ENCODE assay signal across 13 mouse cellular contexts in the genomic region with DNA sequence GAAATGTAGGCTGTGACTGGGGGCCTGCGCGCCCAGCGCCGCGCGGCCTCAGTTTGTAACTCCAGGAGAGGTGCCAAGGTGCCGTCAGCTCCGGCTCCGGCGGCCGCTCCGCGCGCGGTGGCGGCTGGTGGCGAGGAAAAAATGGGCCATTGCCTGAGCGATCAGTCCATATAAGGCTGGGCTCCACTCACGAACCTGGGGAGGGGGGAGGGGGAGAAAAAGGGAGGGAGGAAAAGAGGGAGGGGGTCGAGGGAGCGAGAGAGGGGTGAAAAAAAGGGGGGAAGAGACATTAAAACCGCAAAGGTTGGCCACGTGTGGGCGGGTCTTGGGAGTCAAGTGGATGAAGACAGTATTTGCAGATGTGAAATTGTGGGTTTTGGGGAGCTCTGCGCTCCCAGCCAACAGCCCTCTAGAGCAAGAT. TPM values are rescaled to one million over a fixed set of nuclear protein-coding genes. Genes with fewer than 3 reads are reported as not detected.
DNase-seq lines count a peak whose midpoint lies in the region; ATAC-seq and TF ChIP-seq lines count a peak whose summit lies in the region.
"Had no signal": no experiment of that assay in that cellular context is flagged by ENCODE, and none has a peak within 500 bp of the region (broad histone marks: within the 10 kb centered on the region; RNA-seq: fewer than 3 reads in every experiment).

No protein-coding gene starts in this region.

- WGBS in heart, postnatal 0 days, result 0% methylated on average over 23 of the region's 25 CpGs
- WGBS in hindbrain, embryonic 11.5 days, result under 1% methylated on average over 25 of the region's 25 CpGs
- under 1% methylated on average over 25 of the region's 25 CpGs for WGBS in midbrain, embryonic 15.5 days
- WGBS in kidney, adult 2 months, result 4% methylated on average over 25 of the region's 25 CpGs

- H3K9me3 ChIP-seq in heart, postnatal 0 days (replicated peaks; ENCODE audit: control insufficient read depth, low read length), result no peaks in the 10 kb centered on the region
- no peaks in the 10 kb centered on the region for H3K9me3 ChIP-seq in hindbrain, embryonic 11.5 days (ENCODE audit: control insufficient read depth, low read length)
- H3K9me3 ChIP-seq in midbrain, embryonic 15.5 days, result no peaks in the 10 kb centered on the region
- H3K9me3 ChIP-seq: embryonic facial prominence, embryonic 12.5 days had no signal

- no peak for DNase-seq in heart, postnatal 0 days (ENCODE audit: low spot score)
- no peak for DNase-seq in heart, postnatal 25 days (ENCODE audit: low spot score)
- peak; percentile 49 for DNase-seq in brain, adult 2 months (ENCODE audit: low read depth, low spot score)
- DNase-seq in hindbrain, embryonic 11.5 days (ENCODE audit: low spot score), result peak; percentile 62
- no peak for DNase-seq in kidney, adult 2 months
- no peak for DNase-seq in ovary, postnatal 10 days (ENCODE audit: low spot score)
- no peak for DNase-seq in cerebellum, postnatal 36 days

- H3K36me3 ChIP-seq in heart, postnatal 0 days (replicated peaks; ENCODE audit: control insufficient read depth, insufficient read depth, low read length), result no peaks in the 10 kb centered on the region
- no peaks in the 10 kb centered on the region for H3K36me3 ChIP-seq in hindbrain, embryonic 11.5 days (ENCODE audit: control insufficient read depth, insufficient read depth, low read length)
- H3K36me3 ChIP-seq in midbrain, embryonic 15.5 days (replicated peaks), result no peaks in the 10 kb centered on the region
- no peaks in the 10 kb centered on the region for H3K36me3 ChIP-seq in kidney, adult 2 months (ENCODE audit: control insufficient read depth, insufficient read depth, low read length)
- H3K36me3 ChIP-seq: embryonic facial prominence, embryonic 12.5 days had no signal

- H3K4me1 ChIP-seq in heart, postnatal 0 days (ENCODE audit: control insufficient read depth, insufficient read depth), result 0 out of 2 replicates have a peak, but pooled peaks cover 6% of the 10 kb centered on the region
- H3K4me1 ChIP-seq in hindbrain, embryonic 11.5 days (replicated peaks; ENCODE audit: control insufficient read depth, insufficient read depth, low read length), result peaks cover 5% of the 10 kb centered on the region
- H3K4me1 ChIP-seq in midbrain, embryonic 15.5 days, result peaks cover 22% of the 10 kb centered on the region; the same call in 1 of the 2 replicates
- H3K4me1 ChIP-seq in kidney, adult 2 months (ENCODE audit: control insufficient read depth, insufficient read depth, low read length), result no peaks in the 10 kb centered on the region

- H3K9ac ChIP-seq in heart, postnatal 0 days (replicated peaks; ENCODE audit: low read depth, low read length), result no peak overlapping the region
- no peak overlapping the region for H3K9ac ChIP-seq in hindbrain, embryonic 11.5 days (ENCODE audit: low read depth, low read length)
- H3K9ac ChIP-seq in midbrain, embryonic 15.5 days, result 0 out of 2 replicates have a peak overlapping the region, but pooled peaks have one; percentile 16
- H3K9ac ChIP-seq: embryonic facial prominence, embryonic 12.5 days had no signal

- H3K4me2 ChIP-seq in heart, postnatal 0 days (ENCODE audit: low read depth, low read length), result peak overlapping the region; percentile 50; the same call in 1 of the 2 replicates
- no peak overlapping the region for H3K4me2 ChIP-seq in hindbrain, embryonic 11.5 days (replicated peaks; ENCODE audit: low read depth, low read length)
- peak overlapping the region; percentile 16 for H3K4me2 ChIP-seq in midbrain, embryonic 15.5 days
- H3K4me2 ChIP-seq: embryonic facial prominence, embryonic 12.5 days had no signal

- no peak overlapping the region for H3K27ac ChIP-seq in heart, postnatal 0 days (ENCODE audit: low read depth)
- H3K27ac ChIP-seq in hindbrain, embryonic 11.5 days (ENCODE audit: low read depth, low read length), result no peak overlapping the region
- peak overlapping the region; percentile 51; the same call in 1 of the 2 replicates for H3K27ac ChIP-seq in midbrain, embryonic 15.5 days
- no peak overlapping the region for H3K27ac ChIP-seq in kidney, adult 2 months (ENCODE audit: insufficient read depth, low read depth, low read length)
- H3K27ac ChIP-seq: embryonic facial prominence, embryonic 12.5 days had no signal

- no peak for ATAC-seq in heart, postnatal 0 days (ENCODE audit: insufficient read depth, low read depth)
- no peak for ATAC-seq in hindbrain, embryonic 11.5 days (ENCODE audit: low FRiP score)
- no peak for ATAC-seq in midbrain, embryonic 15.5 days (replicated peaks)

- peaks cover 98% of the 10 kb centered on the region for H3K27me3 ChIP-seq in heart, postnatal 0 days (ENCODE audit: control insufficient read depth, insufficient read depth, low read length)
- peaks cover 95% of the 10 kb centered on the region for H3K27me3 ChIP-seq in hindbrain, embryonic 11.5 days (ENCODE audit: control insufficient read depth, insufficient read depth, low read length)
- peaks cover 93% of the 10 kb centered on the region for H3K27me3 ChIP-seq in midbrain, embryonic 15.5 days (replicated peaks)
- peaks cover 11% of the 10 kb centered on the region for H3K27me3 ChIP-seq in kidney, adult 2 months (replicated peaks; ENCODE audit: control insufficient read depth, insufficient read depth, low read length)

- intact Hi-C loops in heart, postnatal 25 days (cut with DNase I), result loop anchor here (5.0 to 10.0 kb wide), 2 partner anchors 99 to 351 kb away; a partner anchor contains a TSS

- H3K4me3 ChIP-seq in heart, postnatal 0 days (ENCODE audit: low read depth, low read length), result peak overlapping the region; percentile 38
- H3K4me3 ChIP-seq in hindbrain, embryonic 11.5 days (ENCODE audit: low read depth, low read length), result peak overlapping the region; percentile 2; the same call in 1 of the 2 replicates
- H3K4me3 ChIP-seq in midbrain, embryonic 15.5 days, result peak overlapping the region; percentile 24
- no peak overlapping the region for H3K4me3 ChIP-seq in kidney, adult 2 months (ENCODE audit: insufficient read depth, low read depth, low read length)

- TF ChIP-seq CTCF in heart, postnatal 0 days (IDR thresholded peaks at IDR 0.05; ENCODE audit: low read depth), result no peak
- no peak for TF ChIP-seq CTCF in kidney, adult 2 months (conservative IDR thresholded peaks at IDR 0.05; ENCODE audit: insufficient read depth, insufficient read length, low read depth, low read length)

- no peak for TF ChIP-seq EP300 in heart, postnatal 0 days (IDR thresholded peaks at IDR 0.05; ENCODE audit: low read depth)

- TF ChIP-seq POLR2A in kidney, adult 2 months (IDR thresholded peaks at IDR 0.05; ENCODE audit: low read depth, low read length), result no peak

RNA-seq across cellular contexts. Expression of a gene that starts 7.8 kb away (rescaled TPM):
- not detected in 2 replicates for total RNA-seq in heart, postnatal 0 days (2014; rRNA removed; ENCODE audit: low replicate concordance)
- polyA plus RNA-seq in heart, postnatal 0 days (2015; fragmentation: Nextera tagmentation; extraction: Ambion mirVana), result not detected in 2 replicates
- total RNA-seq in heart, postnatal 25 days (2021), result not detected
- polyA plus RNA-seq in hindbrain, embryonic 11.5 days (2014; fragmentation: Nextera tagmentation; extraction: Ambion mirVana), result 3.4 and 5.7 TPM in 2 replicates
- 6.3 and 9.4 TPM in 2 replicates for polyA plus RNA-seq in midbrain, embryonic 15.5 days (2015; fragmentation: Nextera tagmentation; extraction: Ambion mirVana)
- polyA plus RNA-seq in kidney, adult 2 months (2012; rRNA removed), result not detected in 2 replicates
- total RNA-seq: adrenal gland, postnatal 36 days; CH12.LX; megakaryocyte-erythroid progenitor cell, adult 5-6 weeks had no signal
- polyA plus RNA-seq: heart, embryonic 16.5 days had no signal

Comparison
In these comparisons a context has a peak if more than half of its experiments do, and no peak if none do; other contexts are left out.
1. DNase-seq: peak in brain, adult 2 months (single experiment) and hindbrain, embryonic 11.5 days (single experiment); none in heart, postnatal 0 days (single experiment), heart, postnatal 25 days (single experiment), kidney, adult 2 months (single experiment), ovary, postnatal 10 days (single experiment) and cerebellum, postnatal 36 days (0 of 2).